Mouse (Mus musculus) kidney, postnatal 0 days (tissue): ENCODE measurements around the gene Get4. TPM values are rescaled to one million over a fixed set of nuclear protein-coding genes. Genes with fewer than 3 reads are reported as not detected.

ENCODE experiments used
- ATAC-seq: fragments of 200-750 bp; cut with Nextera tagmentation; replicated peaks from 2 replicates; pipeline ENCODE4 v1.8.0; 2017; ENCODE audit warnings: low read depth, moderate number of reproducible peaks, moderate TSS enrichment, moderate library complexity; ENCODE audit not compliant: low FRiP score
- DNase-seq: peaks from one replicate; pipeline ENCODE4 v3.0.0-alpha.2; 2016; ENCODE audit warnings: low spot score
- H3K27ac ChIP-seq: fragments of 300-500 bp; sonication (generic); 2 replicates; pipeline ENCODE4 v1.5.1; 2014; ENCODE audit warnings: mild to moderate bottlenecking
- H3K27me3 ChIP-seq: fragments of 300-500 bp; sonication (generic); 2 replicates; pipeline ENCODE4 v1.6.1; 2014; ENCODE audit warnings: low read length, mixed read lengths; ENCODE audit not compliant: insufficient read depth
- H3K36me3 ChIP-seq: fragments of 300-500 bp; sonication (generic); 2 replicates; pipeline ENCODE4 v1.6.1; 2014; ENCODE audit warnings: low read length, mixed read lengths; ENCODE audit not compliant: insufficient read depth
- H3K4me1 ChIP-seq: fragments of 300-500 bp; sonication (generic); replicated peaks from 2 replicates; pipeline ENCODE4 v1.6.1; 2014; ENCODE audit warnings: antibody characterized with exemption, low read length, mixed read lengths; ENCODE audit not compliant: insufficient read depth
- H3K4me2 ChIP-seq: fragments of 300-500 bp; sonication (generic); 2 replicates; pipeline ENCODE4 v1.6.1; 2014; ENCODE audit warnings: mild to moderate bottlenecking, low read length, moderate library complexity, mixed read lengths
- H3K4me3 ChIP-seq: fragments of 300-500 bp; sonication (generic); replicated peaks from 2 replicates; pipeline ENCODE4 v1.5.1; 2014; ENCODE audit warnings: low read depth, low read length
- H3K9ac ChIP-seq: fragments of 300-500 bp; sonication (generic); 2 replicates; pipeline ENCODE4 v1.6.1; 2014; ENCODE audit warnings: low read depth, low read length
- H3K9me3 ChIP-seq: fragments of 300-500 bp; sonication (generic); replicated peaks from 2 replicates; pipeline ENCODE4 v1.6.1; 2016; ENCODE audit warnings: low read length, inconsistent platforms, mixed read lengths
- CTCF ChIP-seq: IDR thresholded peaks from 2 replicates; pipeline ENCODE4 v1.5.1; 2016; ENCODE audit warnings: antibody characterized with exemption, low read depth, mild to moderate bottlenecking, moderate library complexity
- WGBS: fragments of 180-500 bp; shearing (Covaris S2); extraction: QIAGEN DNeasy Blood & Tissue Kit; methylation state at CpG from one replicate; pipeline ENCODE4 v1.1.7; 2014; 5-methylcytosine and 5-hydroxymethylcytosine counted together
- polyA plus RNA-seq: library from polyadenylated mRNA; unstranded; fragments of >200 nt; fragmentation: Nextera tagmentation; extraction: Ambion mirVana; gene quantifications from 2 replicates; pipeline ENCODE4 v1.2.1, GENCODE M21; 2015

The Get4 gene
- polyA plus RNA-seq, 1 experiment from 2014 or later, result 152 TPM

DNA sequence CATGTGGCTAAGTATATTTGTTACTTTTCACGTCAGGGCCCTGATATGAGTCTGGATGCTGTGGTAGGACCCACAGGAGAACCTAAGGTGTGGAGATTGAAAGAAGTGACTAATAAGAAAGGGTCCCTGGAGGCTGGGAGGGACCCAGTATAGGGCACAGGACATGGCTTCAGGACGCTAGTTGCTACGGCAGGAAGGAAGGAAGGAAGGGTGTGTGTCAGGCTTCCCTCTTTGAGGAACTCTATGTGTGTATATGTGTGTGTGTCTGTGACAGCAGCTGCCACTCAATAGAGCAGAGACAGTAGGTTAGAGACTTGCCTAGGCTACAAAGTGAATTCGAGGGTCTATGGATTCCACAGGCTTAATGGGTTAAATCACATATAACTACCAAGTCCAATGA lies 31.5 kb upstream of the Get4 start:
- 80% methylated on average over 4 of the region's 4 CpGs for WGBS

DNA sequence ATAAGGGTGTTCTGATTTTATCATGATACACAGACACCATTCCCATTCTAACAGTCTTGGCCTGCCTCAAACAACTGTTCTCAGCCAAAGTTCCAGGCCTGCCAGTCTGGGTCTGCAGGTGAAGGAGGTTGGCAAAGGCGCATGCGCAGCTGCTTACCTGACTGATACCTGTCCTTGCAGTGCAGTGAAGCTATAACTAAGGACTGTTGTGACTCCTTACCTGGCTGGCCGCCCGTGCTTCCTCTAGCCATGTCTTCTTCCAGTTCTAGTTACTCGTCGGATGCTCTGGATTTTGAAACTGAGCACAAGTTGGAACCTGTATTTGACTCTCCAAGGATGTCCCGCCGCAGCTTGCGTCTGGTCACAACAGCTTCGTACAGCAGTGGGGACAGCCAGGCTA lies 28.8 kb upstream of the Get4 start:
- Histone ChIP-seq H3K4me2 (no peak overlapping the region), H3K4me1 (no peaks in the 10 kb centered on the region), H3K4me3 (no peak overlapping the region), H3K27me3 (no peaks in the 10 kb centered on the region), H3K9me3 (no peaks in the 10 kb centered on the region), H3K36me3 (peaks cover 44% of the 10 kb centered on the region), H3K9ac (no peak overlapping the region), H3K27ac (no peak overlapping the region)
- DNase-seq (no peak), ATAC-seq (no peak)
- WGBS, result 96% methylated on average over 10 of the region's 10 CpGs
- no peak for TF ChIP-seq CTCF

More for the DNA sequence above, 31.5 kb upstream of the Get4 start:
- no peak overlapping the region for H3K9ac ChIP-seq
- no peaks in the 10 kb centered on the region for H3K9me3 ChIP-seq
- ATAC-seq (no peak), DNase-seq (peak; percentile 31)
- H3K27ac ChIP-seq, result no peak overlapping the region
- H3K27me3 ChIP-seq, result no peaks in the 10 kb centered on the region
- no peak overlapping the region for H3K4me2 ChIP-seq
- H3K36me3 ChIP-seq, result peaks cover 28% of the 10 kb centered on the region
- no peak overlapping the region for H3K4me3 ChIP-seq
- TF ChIP-seq CTCF, result no peak
- H3K4me1 ChIP-seq, result no peaks in the 10 kb centered on the region

DNA sequence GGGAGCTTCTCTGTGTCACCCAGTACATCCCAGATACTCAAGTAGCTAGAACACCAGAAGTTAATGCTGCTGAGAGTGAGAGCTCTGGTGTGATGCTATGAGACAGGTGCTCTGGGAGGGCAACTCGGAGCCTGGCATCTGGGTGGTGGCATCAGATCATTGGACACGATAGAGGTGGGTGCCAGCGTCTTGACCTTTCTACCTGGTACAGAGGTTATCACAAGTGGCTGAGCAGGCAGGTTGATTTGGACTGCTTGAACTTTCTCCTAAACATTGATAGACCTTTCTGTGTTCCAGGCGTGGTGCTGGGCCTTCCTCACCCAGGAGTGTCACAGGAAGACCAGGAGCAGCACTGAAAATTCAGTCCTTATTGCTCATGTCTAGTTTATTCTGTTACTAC lies 24.9 kb upstream of the Get4 start:
- Histone ChIP-seq H3K36me3 (peaks cover 60% of the 10 kb centered on the region), H3K27me3 (no peaks in the 10 kb centered on the region), H3K9me3 (no peaks in the 10 kb centered on the region), H3K27ac (no peak overlapping the region), H3K9ac (no peak overlapping the region), H3K4me1 (no peaks in the 10 kb centered on the region), H3K4me2 (no peak overlapping the region), H3K4me3 (no peak overlapping the region)
- no peak; the same call in 1 of the 2 replicates for ATAC-seq
- WGBS, result 92% methylated on average over 4 of the region's 4 CpGs
- DNase-seq, result no peak
- TF ChIP-seq CTCF, result no peak

DNA sequence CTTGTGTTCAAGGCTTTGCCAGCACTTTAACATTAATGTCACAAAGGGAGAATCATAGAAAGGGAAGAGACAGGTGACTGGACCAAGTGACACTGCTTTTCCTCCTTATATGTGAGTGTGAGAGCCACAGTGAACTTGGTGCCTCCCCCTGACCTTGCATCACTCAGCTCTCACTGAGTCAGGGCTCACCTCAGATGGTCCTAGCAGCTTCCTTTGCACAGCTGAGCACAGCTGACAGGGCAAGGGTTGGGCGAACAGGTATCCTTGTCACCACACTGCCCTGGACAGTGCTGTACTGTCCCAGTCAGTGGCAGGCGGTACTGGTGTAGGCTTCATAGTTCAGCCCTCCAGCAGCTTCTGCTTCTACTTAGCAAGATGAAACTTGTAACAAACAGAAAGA lies 24.5 kb upstream of the Get4 start:
- DNase-seq, result no peak
- Histone ChIP-seq H3K9ac (no peak overlapping the region), H3K27ac (no peak overlapping the region), H3K4me3 (no peak overlapping the region), H3K27me3 (no peaks in the 10 kb centered on the region), H3K36me3 (peaks cover 64% of the 10 kb centered on the region), H3K9me3 (no peaks in the 10 kb centered on the region), H3K4me1 (no peaks in the 10 kb centered on the region), H3K4me2 (no peak overlapping the region)
- 92% methylated on average over 2 of the region's 2 CpGs for WGBS
- no peak for ATAC-seq
- no peak for TF ChIP-seq CTCF

DNA sequence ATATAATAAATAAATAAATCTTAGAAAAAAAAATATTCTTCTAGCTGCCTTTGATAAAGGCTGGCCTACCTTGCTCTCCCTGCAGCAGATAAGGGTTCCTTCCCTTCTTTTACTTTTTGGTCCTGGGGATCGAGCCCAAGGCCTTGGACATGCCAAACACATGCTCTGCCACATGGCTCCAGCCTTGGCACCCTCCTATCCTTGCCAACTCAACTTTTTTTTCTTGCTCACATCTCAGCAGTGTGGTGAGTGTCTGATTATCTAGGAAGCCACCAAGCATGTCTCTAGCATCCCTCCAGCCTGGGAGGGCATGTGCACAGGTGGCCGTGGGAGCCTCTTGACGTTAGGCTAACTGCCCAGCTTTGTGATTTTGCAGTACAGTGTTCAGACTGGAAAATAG lies 23.8 kb upstream of the Get4 start:
- Histone ChIP-seq H3K27me3 (no peaks in the 10 kb centered on the region), H3K9ac (no peak overlapping the region), H3K9me3 (no peaks in the 10 kb centered on the region), H3K4me2 (no peak overlapping the region), H3K4me3 (no peak overlapping the region), H3K36me3 (peaks cover 63% of the 10 kb centered on the region), H3K4me1 (no peaks in the 10 kb centered on the region), H3K27ac (no peak overlapping the region)
- no peak for ATAC-seq
- 95% methylated on average over 3 of the region's 3 CpGs for WGBS
- no peak for DNase-seq
- no peak for TF ChIP-seq CTCF

DNA sequence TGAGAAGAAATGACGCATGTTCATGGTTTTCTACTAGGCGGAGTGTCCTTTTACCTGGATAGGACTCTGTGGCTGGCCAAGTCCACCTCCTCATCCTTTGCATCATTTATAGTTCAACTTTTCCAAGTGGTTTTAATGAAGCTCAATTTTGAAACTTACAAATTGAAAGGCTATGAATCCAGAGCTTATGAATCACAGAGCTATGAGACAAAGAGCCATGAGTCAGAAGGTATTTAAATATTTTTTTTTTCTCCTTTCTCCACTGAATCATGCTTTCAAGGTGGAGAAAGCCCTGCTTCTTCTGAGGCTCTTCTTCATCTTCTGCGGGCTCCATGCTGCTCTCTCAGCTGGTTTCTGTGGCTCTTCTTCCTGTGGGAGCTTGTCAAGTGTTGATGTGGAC lies 22.4 kb upstream of the Get4 start:
- Histone ChIP-seq H3K27ac (no peak overlapping the region), H3K4me1 (no peaks in the 10 kb centered on the region), H3K36me3 (peaks cover 66% of the 10 kb centered on the region), H3K9ac (no peak overlapping the region), H3K9me3 (no peaks in the 10 kb centered on the region), H3K27me3 (no peaks in the 10 kb centered on the region), H3K4me3 (no peak overlapping the region), H3K4me2 (no peak overlapping the region)
- no peak for ATAC-seq
- 96% methylated on average over 3 of the region's 3 CpGs for WGBS
- no peak for DNase-seq
- no peak for TF ChIP-seq CTCF

DNA sequence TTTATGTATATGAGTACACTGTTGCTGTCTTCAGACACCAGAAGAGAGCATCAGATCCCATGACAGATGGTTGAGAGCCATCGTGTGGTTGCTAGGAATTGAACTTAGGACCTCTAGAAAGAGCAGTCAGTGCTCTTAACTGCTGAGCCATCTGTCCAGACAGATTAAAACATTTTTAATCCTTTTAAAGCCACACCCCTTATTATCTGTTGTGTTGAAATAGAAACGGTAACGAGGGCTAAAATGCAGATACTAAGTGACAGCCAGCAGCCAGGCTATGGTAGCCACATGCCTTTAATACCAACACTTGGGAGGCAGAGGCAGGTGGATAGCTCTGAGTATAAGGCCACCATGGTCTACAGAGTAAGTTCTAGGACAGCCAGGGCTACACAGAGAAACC lies 20.0 kb upstream of the Get4 start:
- Histone ChIP-seq H3K4me3 (no peak overlapping the region), H3K36me3 (peaks cover 59% of the 10 kb centered on the region), H3K27ac (no peak overlapping the region), H3K27me3 (no peaks in the 10 kb centered on the region), H3K9me3 (no peaks in the 10 kb centered on the region), H3K9ac (no peak overlapping the region), H3K4me1 (no peaks in the 10 kb centered on the region), H3K4me2 (no peak overlapping the region)
- ATAC-seq, result no peak
- TF ChIP-seq CTCF, result no peak
- WGBS, result 91% methylated on average over 3 of the region's 3 CpGs
- no peak for DNase-seq
